Mouse (Mus musculus) MEL (cell line): ENCODE results near the gene Ube2d2b. TPM values are rescaled to one million over a fixed set of nuclear protein-coding genes. Genes with fewer than 3 reads are reported as not detected.

Experiments used
- polyA plus RNA-seq, 2 experiments: library from polyadenylated mRNA; stranded (reverse) in 1 of 2; unstranded in 1 of 2; fragments of >175 nt in 1 of 2; fragments of >200 nt in 1 of 2; gene quantifications; 2 replicates each; pipeline versions ENCODE4 v1.2.1 to v1.2.4; 2012; ENCODE audit warnings: low replicate concordance in 2 of 2, low read depth in 1 of 2; ENCODE audit not compliant: insufficient read length in 2 of 2, insufficient read depth in 1 of 2, missing spikeins in 1 of 2
- total RNA-seq: library from RNA; depleted of rRNA; stranded (reverse); fragments of 300-350 nt; gene quantifications from 2 replicates; pipeline ENCODE4 v1.2.3, GENCODE M21; 2012; rRNA removed

The Ube2d2b gene
- total and polyA plus RNA-seq, 3 experiments = 0.08 TPM; not detected in 2

Other genes with a start within 250 kb of the Ube2d2b start
- 13.4 and 13.8 TPM in 2 replicates for gene Rpap2, start 232.7 kb upstream of the Ube2d2b start, total RNA-seq
- 10 to 100 TPM in 1 of 2 experiments, not detected in 1; 10.8 TPM for gene Rpap2, start 232.7 kb upstream of the Ube2d2b start, polyA plus RNA-seq
- gene Glmn, start 232.2 kb upstream of the Ube2d2b start, total RNA-seq = 7.3 and 7.8 TPM in 2 replicates
- 1 to 10 TPM in 1 of 2 experiments, not detected in 1; 7.9 TPM for gene Glmn, start 232.2 kb upstream of the Ube2d2b start, polyA plus RNA-seq
- not detected in 2 replicates for gene Gfi1, start 104.1 kb upstream of the Ube2d2b start, total RNA-seq
- under 1 TPM in 1 of 2 experiments, not detected in 1; 0.04 TPM for gene Gfi1, start 104.1 kb upstream of the Ube2d2b start, polyA plus RNA-seq
- 4.6 and 5.4 TPM in 2 replicates for gene Evi5, start 45.0 kb downstream of the Ube2d2b start, total RNA-seq
- 1 to 10 TPM in 1 of 2 experiments, not detected in 1; 8.4 TPM for gene Evi5, start 45.0 kb downstream of the Ube2d2b start, polyA plus RNA-seq
- 533 and 601 TPM in 2 replicates for gene Rpl5, start 70.4 kb downstream of the Ube2d2b start, total RNA-seq
- gene Rpl5, start 70.4 kb downstream of the Ube2d2b start, polyA plus RNA-seq = 10 to 100 TPM in 1 of 2 experiments, not detected in 1; 43.2 TPM
- gene Fam69a, start 157.0 kb downstream of the Ube2d2b start, total RNA-seq = 8.0 and 10.6 TPM in 2 replicates
- gene Fam69a, start 157.0 kb downstream of the Ube2d2b start, polyA plus RNA-seq = 1 to 10 TPM in 1 of 2 experiments, not detected in 1; 8.5 TPM
- 99.7 and 103 TPM in 2 replicates for gene Mtf2, start 235.6 kb downstream of the Ube2d2b start, total RNA-seq
- 100 to 1,000 TPM in 1 of 2 experiments, 10 to 100 TPM in 1; 69.9 to 263 TPM for gene Mtf2, start 235.6 kb downstream of the Ube2d2b start, polyA plus RNA-seq